Mouse (Mus musculus): ENCODE results near the gene Hist1h3i. TPM values are rescaled to one million over a fixed set of nuclear protein-coding genes. Genes with fewer than 3 reads are reported as not detected.
"Not testable (repeated sequence)": the region's sequence is repeated elsewhere in the genome, so short reads cannot be mapped to it uniquely, and the experiment has no call there.

Hist1h3i gene
- polyA plus RNA-seq, 1 experiment from 2014 or later = 66.8 TPM

GRCm38 (mm10) chr13:21803058-21803457 lies 19.9 kb upstream of the Hist1h3i start:
- not testable (repeated sequence) for H3K36me3 ChIP-seq (ENCODE audit: control insufficient read depth, insufficient read depth, low read length); H3K27ac ChIP-seq (ENCODE audit: low read length); H3K4me1 ChIP-seq (ENCODE audit: control insufficient read depth, insufficient read depth, low read length); H3K9ac ChIP-seq (ENCODE audit: low read depth, low read length); H3K9me3 ChIP-seq (ENCODE audit: control insufficient read depth, low read length); H3K27me3 ChIP-seq (replicated peaks; ENCODE audit: control insufficient read depth, insufficient read depth, low read length); H3K4me2 ChIP-seq (ENCODE audit: low read depth, low read length); H3K4me3 ChIP-seq (ENCODE audit: low read length)
- no CpG with 5 or more reads among the region's 4 CpGs for WGBS
- peak; percentile 84 for ATAC-seq

- not testable (repeated sequence) for H3K27ac ChIP-seq (ENCODE audit: low read length); H3K4me1 ChIP-seq (ENCODE audit: control insufficient read depth, insufficient read depth, low read length); H3K27me3 ChIP-seq (replicated peaks; ENCODE audit: control insufficient read depth, insufficient read depth, low read length); H3K9ac ChIP-seq (ENCODE audit: low read depth, low read length); H3K9me3 ChIP-seq (ENCODE audit: control insufficient read depth, low read length); H3K4me3 ChIP-seq (ENCODE audit: low read length); H3K4me2 ChIP-seq (ENCODE audit: low read depth, low read length); H3K36me3 ChIP-seq (ENCODE audit: control insufficient read depth, insufficient read depth, low read length); ATAC-seq
These were observed 14.0 kb upstream of the Hist1h3i start for GRCm38 (mm10) chr13:21797163-21797562.

- no peak for ATAC-seq
- 92% methylated on average over 7 of the region's 7 CpGs for WGBS
- H3K9me3 ChIP-seq (ENCODE audit: control insufficient read depth, low read length) = no peaks in the 10 kb centered on the region
- H3K27me3 ChIP-seq (replicated peaks; ENCODE audit: control insufficient read depth, insufficient read depth, low read length) = no peaks in the 10 kb centered on the region
- no peaks in the 10 kb centered on the region for H3K36me3 ChIP-seq (ENCODE audit: control insufficient read depth, insufficient read depth, low read length)
- H3K4me2 ChIP-seq (ENCODE audit: low read depth, low read length) = no peak overlapping the region
- peaks cover under 1% of the 10 kb centered on the region; the same call in 1 of the 2 replicates for H3K4me1 ChIP-seq (ENCODE audit: control insufficient read depth, insufficient read depth, low read length)
- H3K9ac ChIP-seq (ENCODE audit: low read depth, low read length) = no peak overlapping the region
- H3K4me3 ChIP-seq (ENCODE audit: low read length) = no peak overlapping the region
- H3K27ac ChIP-seq (ENCODE audit: low read length) = no peak overlapping the region
These were observed 12.4 kb upstream of the Hist1h3i start for GRCm38 (mm10) chr13:21795584-21795983.

GRCm38 (mm10) chr13:21790601-21791283 lies 7.6 kb upstream of the Hist1h3i start:
- ATAC-seq = 0 out of 2 replicates have a peak, but pooled peaks have one; percentile 4
- Histone ChIP-seq H3K4me3 (ENCODE audit: low read length) (peak overlapping the region; percentile 36), H3K4me1 (ENCODE audit: control insufficient read depth, insufficient read depth, low read length) (peaks cover 11% of the 10 kb centered on the region), H3K4me2 (ENCODE audit: low read depth, low read length) (peak overlapping the region; percentile 62), H3K9ac (ENCODE audit: low read depth, low read length) (peak overlapping the region; percentile 68), H3K27ac (ENCODE audit: low read length) (peak overlapping the region; percentile 56), H3K27me3 (replicated peaks; ENCODE audit: control insufficient read depth, insufficient read depth, low read length) (no peaks in the 10 kb centered on the region), H3K9me3 (ENCODE audit: control insufficient read depth, low read length) (no peaks in the 10 kb centered on the region), H3K36me3 (ENCODE audit: control insufficient read depth, insufficient read depth, low read length) (no peaks in the 10 kb centered on the region)
- 8% methylated on average over 17 of the region's 18 CpGs for WGBS

- Histone ChIP-seq H3K4me2 (ENCODE audit: low read depth, low read length) (no peak overlapping the region), H3K36me3 (ENCODE audit: control insufficient read depth, insufficient read depth, low read length) (no peaks in the 10 kb centered on the region), H3K9me3 (ENCODE audit: control insufficient read depth, low read length) (no peaks in the 10 kb centered on the region), H3K27me3 (replicated peaks; ENCODE audit: control insufficient read depth, insufficient read depth, low read length) (no peaks in the 10 kb centered on the region), H3K9ac (ENCODE audit: low read depth, low read length) (no peak overlapping the region), H3K4me3 (ENCODE audit: low read length) (no peak overlapping the region), H3K27ac (ENCODE audit: low read length) (no peak overlapping the region), H3K4me1 (ENCODE audit: control insufficient read depth, insufficient read depth, low read length) (peaks cover 12% of the 10 kb centered on the region)
- no peak for ATAC-seq
- WGBS = 47% methylated on average over 6 of the region's 6 CpGs
These were observed 6.8 kb upstream of the Hist1h3i start for GRCm38 (mm10) chr13:21789925-21790324.

GRCm38 (mm10) chr13:21787760-21788593 lies 4.8 kb upstream of the Hist1h3i start:
- Histone ChIP-seq H3K4me1 (ENCODE audit: control insufficient read depth, insufficient read depth, low read length) (peaks cover 20% of the 10 kb centered on the region), H3K27ac (ENCODE audit: low read length) (peak overlapping the region; percentile 33), H3K9ac (ENCODE audit: low read depth, low read length) (peak overlapping the region; percentile 57; the same call in 1 of the 2 replicates), H3K36me3 (ENCODE audit: control insufficient read depth, insufficient read depth, low read length) (no peaks in the 10 kb centered on the region), H3K27me3 (replicated peaks; ENCODE audit: control insufficient read depth, insufficient read depth, low read length) (no peaks in the 10 kb centered on the region), H3K9me3 (ENCODE audit: control insufficient read depth, low read length) (no peaks in the 10 kb centered on the region), H3K4me2 (ENCODE audit: low read depth, low read length) (peak overlapping the region; percentile 43), H3K4me3 (ENCODE audit: low read length) (peak overlapping the region; percentile 16; the same call in 1 of the 2 replicates)
- 28% methylated on average over 13 of the region's 21 CpGs for WGBS
- no peak; the same call in 1 of the 2 replicates for ATAC-seq

- peak within 1 kb of the TSS; percentile 50 for H3K4me2 ChIP-seq (ENCODE audit: low read depth, low read length)
- H3K27me3 ChIP-seq (replicated peaks; ENCODE audit: control insufficient read depth, insufficient read depth, low read length); H3K9me3 ChIP-seq (ENCODE audit: control insufficient read depth, low read length); H3K36me3 ChIP-seq (ENCODE audit: control insufficient read depth, insufficient read depth, low read length): not testable (repeated sequence)
- H3K27ac ChIP-seq (ENCODE audit: low read length) = peak within 1 kb of the TSS; percentile 73
- WGBS = 0% methylated on average over 34 of the region's 63 CpGs
- peak within 1 kb of the TSS; percentile 36 for H3K4me3 ChIP-seq (ENCODE audit: low read length)
- peak within 1 kb of the TSS; percentile 58; the same call in 1 of the 2 replicates for H3K9ac ChIP-seq (ENCODE audit: low read depth, low read length)
- peak; percentile 92 for ATAC-seq
- peaks cover 23% of the 10 kb centered on the region for H3K4me1 ChIP-seq (ENCODE audit: control insufficient read depth, insufficient read depth, low read length)
These were observed 3.9 kb upstream of the Hist1h3i start, which contains the start of the genes Hist1h2an and Hist1h2bp for GRCm38 (mm10) chr13:21786899-21787629. Gene Hist1h2an (minus strand): TSS chr13:21787218. Gene Hist1h2bp (plus strand): TSS chr13:21787461.

GRCm38 (mm10) chr13:21786189-21786898 lies 3.2 kb upstream of the Hist1h3i start:
- Histone ChIP-seq H3K4me3 (ENCODE audit: low read length) (peak overlapping the region; percentile 36), H3K9ac (ENCODE audit: low read depth, low read length) (peak overlapping the region; percentile 58; the same call in 1 of the 2 replicates), H3K27me3 (replicated peaks; ENCODE audit: control insufficient read depth, insufficient read depth, low read length) (no peaks in the 10 kb centered on the region), H3K36me3 (ENCODE audit: control insufficient read depth, insufficient read depth, low read length) (no peaks in the 10 kb centered on the region), H3K27ac (ENCODE audit: low read length) (peak overlapping the region; percentile 68), H3K4me1 (ENCODE audit: control insufficient read depth, insufficient read depth, low read length) (peaks cover 23% of the 10 kb centered on the region), H3K4me2 (ENCODE audit: low read depth, low read length) (peak overlapping the region; percentile 50), H3K9me3 (ENCODE audit: control insufficient read depth, low read length) (no peaks in the 10 kb centered on the region)
- 5% methylated on average over 8 of the region's 8 CpGs for whole genome bisulfite sequencing
- no peak for ATAC-seq

All from intestine, embryonic 16.5 days (tissue).